Mouse (Mus musculus) hindlimb bud, embryonic 11.5 days (tissue): ENCODE data around the gene Vcam1.

ENCODE experiments used
- DNase-seq: peaks from one replicate; pipeline ENCODE4 v3.0.0-alpha.2; 2012; ENCODE audit warnings: low read depth, low spot score; ENCODE audit errors: extremely low spot score

Gene Vcam1

DNA sequence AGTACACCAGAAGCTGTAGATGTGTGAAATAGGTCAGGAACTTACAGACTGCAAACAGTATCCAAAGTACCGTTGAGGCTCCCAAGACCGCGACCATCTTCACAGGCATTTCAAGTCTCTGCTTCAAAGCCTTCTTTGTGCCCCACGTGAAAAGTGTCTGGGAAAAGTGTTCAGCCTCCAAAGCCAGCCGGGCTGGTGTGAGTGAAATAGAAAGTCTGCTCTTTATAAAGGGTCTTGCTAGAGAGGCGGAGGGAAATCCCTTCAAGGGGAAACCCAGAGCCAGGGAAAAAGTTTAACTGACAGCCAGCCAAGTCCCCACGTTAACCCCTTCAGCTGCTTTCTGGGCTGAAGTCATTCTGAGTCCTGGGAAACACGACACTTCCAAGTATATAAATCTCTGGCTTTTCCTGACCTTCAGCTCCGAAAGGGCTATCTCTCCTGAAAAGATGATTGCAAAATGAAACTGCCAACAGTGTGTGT is at the start of gene Vcam1:
Gene Vcam1, minus strand, starts transcription at position 430 of the 480 bp plus-strand sequence.
- peak; percentile 67 for DNase-seq

DNA sequence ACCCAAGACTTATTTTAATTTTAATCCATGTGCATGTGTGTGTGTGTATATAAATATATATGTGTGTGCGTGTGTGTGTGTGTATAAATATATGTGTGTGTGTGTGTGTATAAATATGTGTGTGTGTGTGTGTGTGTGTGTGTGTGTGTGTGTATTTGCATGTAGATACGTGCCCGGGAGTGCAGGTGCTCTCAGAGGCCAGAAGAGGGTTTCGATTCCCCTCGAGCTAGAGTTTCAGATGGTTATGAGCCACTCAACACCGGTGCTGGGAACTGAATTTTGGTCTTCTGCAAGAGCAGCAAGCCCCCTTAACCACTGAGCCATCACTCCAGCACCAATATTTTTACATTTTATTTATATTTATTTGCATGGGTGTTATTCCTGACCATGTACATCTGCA is 45.6 kb upstream of the Vcam1 start:
- no peak for DNase-seq

DNA sequence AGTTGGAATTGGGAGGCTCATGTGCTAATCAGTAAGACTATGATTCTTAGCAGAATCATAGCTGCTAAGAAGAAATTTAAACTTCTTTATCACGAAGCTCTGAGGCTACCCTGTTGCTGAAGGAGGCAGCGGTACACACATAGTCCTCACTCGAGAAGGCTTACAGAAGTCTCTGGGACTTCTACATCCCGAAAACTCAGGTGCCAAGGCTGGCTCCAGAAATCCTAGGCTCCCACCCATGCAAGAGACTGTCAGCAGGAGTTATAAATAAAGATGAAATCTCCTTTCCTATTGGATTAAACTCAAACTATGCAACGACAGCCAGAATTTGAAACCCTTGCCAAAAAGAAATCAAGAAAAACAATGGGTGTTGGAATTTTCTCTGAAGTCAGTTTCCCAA is 42.0 kb upstream of the Vcam1 start:
- DNase-seq = no peak

DNA sequence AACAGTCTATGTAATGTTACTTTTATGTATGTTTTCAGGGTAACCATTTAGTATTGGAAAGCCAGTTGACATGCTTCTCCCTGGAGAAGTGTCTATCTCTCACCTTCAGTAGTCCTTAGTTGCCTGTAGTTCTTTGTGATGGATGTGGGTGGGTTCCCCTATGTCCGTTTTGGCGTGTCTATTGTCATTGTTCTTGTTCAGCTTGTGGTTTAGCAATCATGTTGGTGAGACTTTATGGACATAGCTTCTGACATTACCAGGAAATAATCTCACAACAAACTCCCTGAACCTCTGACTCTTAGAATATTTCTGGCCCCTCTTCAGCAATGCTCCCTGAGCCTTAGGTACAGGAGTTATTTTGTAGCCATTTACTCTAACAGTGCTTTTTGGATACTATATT is 38.6 kb upstream of the Vcam1 start:
- DNase-seq = no peak

DNA sequence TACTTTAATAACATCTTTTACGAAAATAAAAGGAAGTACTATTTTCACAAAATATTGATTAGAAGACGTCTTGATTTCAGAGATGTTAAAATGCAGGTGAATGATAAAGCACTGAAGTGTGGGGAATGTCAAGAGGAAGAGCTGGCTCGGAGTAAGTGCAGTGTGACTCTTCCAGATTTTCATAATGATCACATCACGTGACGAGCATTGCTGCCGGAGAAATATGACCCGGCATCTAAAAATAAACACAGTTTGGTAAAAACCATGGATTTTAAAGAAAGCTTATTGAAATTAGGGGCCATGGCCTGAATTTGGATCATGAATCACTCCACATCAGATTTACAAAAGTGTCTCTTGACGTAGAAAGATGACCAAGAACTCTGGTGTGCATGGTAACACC is 36.8 kb upstream of the Vcam1 start:
- DNase-seq = no peak

DNA sequence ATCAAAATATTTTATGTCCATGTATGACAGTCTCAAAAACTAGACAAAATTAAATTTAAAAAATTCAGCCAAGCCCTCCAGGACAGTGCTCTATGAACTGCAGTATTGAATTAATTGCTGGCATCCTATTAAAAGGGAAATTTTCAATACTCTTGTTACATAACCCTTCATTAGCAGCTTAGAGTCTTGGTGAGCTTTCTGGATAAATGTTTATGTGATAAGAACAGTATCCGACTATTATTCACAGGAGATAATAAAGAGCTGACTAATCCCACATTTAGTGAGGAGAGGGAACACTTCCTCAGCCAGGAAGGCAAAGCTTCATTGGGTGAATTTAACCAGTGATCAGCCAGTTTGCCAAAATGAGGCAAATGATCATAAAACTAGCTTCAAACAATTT is 35.5 kb upstream of the Vcam1 start:
- no peak for DNase-seq

DNA sequence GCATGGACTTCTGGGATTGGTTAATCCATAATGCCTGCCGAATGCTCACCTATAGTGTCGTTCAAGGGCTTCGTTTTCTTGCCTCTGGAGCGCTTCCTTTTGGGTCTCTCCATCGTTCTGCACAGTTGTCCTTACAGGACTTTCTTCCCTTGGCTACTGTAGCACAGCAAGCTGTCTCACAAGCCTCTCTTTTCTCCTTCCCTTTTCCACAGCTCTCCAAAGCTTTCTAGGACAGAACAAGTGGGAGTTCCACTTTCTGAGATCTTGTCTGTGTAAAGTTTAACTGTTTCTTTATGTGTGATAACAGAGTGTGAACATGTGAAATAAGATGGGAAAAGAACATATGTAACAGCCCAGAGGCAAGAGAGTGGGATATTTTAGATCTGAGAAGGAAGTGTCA is 34.0 kb upstream of the Vcam1 start:
- no peak for DNase-seq

DNA sequence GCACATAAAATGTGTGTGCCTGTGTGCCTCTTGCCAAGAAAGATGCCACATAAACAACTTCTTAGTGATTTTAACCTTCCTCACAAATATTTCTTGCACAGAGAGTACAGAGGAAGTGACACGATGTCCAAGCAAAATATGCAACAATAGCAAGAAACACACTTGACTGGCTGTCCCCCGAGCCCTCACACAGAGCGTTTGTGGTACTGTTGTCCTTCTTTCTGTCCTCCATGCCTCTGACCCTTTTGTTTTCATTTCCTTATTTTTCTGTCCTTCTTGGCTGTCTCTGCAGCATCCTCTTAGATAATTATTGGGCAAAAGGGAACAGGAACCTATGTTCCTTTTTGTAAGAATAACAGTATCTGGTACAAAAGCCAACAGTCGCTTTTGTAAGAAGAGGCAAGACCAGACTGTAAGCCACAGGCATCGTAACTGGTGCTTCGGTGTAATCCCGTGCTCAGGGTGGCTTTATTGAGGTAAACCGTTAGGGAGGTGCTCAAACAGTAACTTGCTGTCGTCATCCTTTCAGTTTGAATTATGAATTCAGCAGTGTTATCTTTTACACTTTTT is 32.7 kb upstream of the Vcam1 start:
- DNase-seq = no peak

DNA sequence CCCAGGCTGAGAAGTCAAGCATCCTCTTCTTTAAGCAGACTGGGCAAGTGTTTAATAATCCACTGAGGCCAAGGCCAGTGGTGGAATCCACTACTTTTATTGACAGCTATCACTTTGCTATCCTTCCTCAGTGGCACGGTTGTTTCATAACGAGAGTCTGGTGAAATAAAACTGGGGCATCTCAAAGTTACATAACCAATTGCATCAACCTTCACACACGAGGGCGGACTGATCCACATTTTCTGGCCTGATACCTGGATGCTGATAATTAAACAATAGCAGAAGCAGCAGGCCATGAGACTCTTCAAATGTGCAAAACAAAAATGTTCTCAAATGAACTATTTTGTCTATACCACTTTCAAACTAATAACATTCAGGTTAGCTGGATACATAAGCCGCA is 29.9 kb upstream of the Vcam1 start:
- no peak for DNase-seq

DNA sequence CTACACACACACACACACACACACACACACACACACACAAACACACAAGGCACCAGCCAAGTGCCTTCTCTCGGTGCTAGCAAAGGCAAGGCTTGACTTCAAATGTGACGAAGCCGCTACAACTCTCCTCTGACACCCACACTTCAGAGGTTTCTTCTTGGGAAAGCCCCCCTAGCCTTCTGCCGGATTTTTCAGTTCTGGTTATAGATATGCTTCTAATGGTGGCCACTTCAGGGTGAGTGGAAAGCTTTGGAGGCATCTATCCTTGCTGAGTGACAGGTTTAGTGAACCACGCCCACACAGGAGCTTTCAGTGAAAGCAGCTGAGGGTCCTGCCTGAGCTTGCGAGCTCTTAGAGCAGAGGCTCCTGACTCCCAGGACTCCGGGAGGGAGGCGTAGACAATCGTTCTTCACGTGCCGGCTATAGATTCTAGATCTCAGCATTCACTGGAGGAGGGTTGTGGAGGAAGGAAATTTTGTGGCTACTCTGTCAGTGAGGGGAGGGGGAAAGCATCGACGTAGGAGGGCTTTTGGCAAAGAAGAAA is 28.0 kb upstream of the Vcam1 start:
- no peak for DNase-seq

DNA sequence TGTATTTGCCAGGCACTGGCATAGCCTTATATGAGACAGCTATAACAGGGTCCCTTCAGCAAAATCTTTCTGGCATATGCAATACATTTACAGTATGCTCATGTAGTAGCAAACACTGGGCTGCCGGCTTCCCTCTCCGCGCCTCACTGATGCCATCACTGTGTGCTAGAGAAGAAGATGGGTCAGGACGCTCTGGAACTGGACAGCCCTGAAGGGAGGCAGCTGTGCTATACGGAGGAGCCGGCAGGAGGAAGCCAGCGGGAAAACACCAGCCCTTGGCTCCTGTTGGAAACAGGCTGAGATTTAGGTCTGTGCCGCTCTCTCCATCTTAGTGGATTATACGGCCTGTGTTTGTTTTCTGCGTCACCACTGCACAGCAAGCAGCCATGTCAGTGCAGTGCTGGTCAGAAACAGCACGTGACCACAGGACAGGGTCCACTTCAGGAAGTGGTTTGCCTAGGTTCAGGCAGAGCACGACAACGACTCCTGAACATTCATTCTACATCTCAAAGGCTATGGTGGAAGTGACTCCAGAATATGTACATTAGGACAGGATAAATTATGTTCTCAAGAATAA is 20.7 kb upstream of the Vcam1 start:
- no peak for DNase-seq

DNA sequence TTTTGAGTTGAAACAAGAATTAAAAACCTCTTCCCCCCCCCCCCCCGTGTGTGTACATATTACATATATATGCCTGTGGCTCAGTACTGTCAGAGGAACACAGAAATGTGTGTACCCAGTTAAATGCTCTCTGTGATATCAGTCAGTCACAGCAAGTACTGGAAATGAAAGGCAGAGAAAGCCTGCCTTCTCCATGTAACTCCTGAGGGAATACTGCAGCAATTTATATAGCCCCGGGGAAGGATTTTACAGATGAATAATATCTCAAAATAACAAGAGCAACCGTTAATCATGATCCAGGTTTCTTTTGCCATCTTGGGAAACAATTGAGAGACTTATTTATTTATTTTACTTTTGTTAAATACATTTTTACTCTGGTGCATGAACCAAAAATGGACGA is 19.6 kb upstream of the Vcam1 start:
- DNase-seq = no peak

DNA sequence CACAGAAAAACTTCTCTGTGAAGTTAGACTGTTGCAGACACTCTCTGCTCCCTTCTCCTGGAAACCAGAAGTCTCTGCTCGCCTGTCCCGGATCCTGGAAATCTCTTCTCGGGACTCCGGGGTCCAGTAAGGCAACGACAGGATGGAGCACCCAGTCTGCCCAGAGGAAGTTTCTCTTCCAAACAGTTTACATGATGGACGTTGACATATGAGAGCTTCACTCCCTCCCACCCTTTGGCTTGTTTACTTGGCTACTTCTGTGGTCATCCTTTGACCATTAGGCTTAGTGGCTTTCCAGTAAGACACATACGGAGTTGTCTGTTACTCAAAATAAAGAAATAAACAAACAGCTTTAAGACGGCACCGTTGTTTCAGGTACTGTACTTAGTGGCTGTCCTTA is 19.2 kb upstream of the Vcam1 start:
- DNase-seq = no peak

DNA sequence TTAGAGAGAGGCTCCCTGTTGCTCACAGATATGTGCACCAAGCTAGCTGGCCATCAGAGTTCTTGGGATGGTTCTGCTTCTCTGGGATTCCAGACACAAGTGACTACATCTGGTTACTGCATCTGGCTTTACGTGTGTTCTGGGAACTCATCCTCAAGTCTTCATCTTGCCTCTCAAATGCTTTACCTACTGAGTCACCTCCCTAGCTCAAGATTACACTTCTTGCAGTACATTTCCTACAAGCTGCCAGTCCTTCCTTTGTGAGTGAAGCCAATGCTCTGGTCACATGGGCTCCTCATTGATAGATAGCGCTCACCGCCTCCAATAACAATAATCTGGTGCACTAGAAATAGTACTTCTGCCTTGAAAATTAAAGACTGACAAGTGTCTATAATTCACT is 11.7 kb upstream of the Vcam1 start:
- no peak for DNase-seq

DNA sequence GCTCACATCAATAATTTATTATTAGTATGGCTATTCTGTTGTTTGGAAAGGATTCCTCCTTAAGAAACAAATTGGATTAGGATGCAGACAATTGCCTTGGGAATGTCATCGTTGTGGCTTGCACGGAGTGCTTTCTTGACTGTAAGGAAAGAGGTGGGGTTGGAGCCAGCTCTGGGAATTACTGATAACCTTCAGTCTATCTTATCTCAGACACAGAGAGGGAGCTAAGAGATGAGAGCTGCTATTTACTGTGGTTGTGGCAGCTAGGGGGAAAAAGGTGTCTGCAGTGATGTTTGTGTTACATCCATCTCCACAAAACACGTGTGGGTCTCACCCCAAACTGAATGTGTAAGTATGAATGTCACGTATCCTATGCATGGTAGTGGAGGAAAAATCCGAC is 9.5 kb upstream of the Vcam1 start:
- no peak for DNase-seq

DNA sequence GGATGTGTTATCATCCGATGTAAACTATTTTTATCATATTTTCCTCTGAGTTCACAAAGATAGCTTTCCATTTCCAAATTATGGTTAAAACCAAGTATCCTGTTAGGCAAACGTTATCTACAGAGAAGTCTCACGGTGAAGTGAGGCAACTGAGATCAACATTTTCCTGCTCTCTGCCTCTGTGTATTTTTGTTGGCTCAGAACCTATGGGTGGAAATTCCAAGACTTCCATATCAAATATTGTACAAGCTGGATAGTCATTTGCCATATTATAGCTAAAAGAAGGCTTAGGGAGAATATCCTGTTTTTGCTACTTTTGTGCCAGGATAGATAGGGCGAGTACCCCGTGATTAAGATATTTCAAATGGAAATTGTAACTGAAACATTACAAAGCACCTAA is 8.6 kb upstream of the Vcam1 start:
- DNase-seq = no peak

DNA sequence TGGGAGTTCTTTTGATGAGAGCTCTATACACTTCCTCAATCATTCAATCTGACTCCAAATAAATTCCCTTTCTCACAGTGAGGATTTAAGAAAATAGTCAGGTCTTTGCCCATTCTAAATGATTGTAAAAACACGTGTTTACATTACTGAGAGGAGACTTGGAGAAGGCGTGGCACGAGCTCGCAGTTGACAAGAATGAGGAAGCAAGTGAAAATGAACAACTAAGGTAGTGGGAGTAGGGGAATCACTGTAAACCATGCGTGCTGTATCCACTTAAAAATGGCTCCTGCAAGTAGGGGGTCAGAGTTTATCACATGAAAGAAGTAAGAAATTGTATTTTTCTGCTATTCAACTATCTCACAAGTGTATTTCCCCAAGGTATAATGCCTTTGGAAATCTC is 3.9 kb upstream of the Vcam1 start:
- no peak for DNase-seq

DNA sequence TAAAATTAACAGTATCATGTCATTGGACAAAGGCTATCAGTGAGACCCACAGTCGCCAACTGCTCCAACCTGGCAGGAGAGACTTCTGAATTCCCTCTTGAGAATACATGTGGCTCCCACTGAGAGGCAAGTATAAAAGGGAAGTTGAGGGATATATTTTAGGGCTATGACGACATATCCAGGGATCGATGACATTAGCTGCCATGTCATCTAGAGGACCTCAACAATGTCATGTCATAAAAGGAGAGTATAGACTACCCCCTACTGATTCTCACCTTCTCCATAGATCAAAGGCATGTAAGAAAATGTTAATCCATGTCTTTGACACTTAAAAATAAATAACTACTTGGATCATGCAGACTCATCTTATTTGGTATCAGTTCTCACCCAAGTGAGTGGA is 1.2 kb upstream of the Vcam1 start:
- DNase-seq = no peak

DNA sequence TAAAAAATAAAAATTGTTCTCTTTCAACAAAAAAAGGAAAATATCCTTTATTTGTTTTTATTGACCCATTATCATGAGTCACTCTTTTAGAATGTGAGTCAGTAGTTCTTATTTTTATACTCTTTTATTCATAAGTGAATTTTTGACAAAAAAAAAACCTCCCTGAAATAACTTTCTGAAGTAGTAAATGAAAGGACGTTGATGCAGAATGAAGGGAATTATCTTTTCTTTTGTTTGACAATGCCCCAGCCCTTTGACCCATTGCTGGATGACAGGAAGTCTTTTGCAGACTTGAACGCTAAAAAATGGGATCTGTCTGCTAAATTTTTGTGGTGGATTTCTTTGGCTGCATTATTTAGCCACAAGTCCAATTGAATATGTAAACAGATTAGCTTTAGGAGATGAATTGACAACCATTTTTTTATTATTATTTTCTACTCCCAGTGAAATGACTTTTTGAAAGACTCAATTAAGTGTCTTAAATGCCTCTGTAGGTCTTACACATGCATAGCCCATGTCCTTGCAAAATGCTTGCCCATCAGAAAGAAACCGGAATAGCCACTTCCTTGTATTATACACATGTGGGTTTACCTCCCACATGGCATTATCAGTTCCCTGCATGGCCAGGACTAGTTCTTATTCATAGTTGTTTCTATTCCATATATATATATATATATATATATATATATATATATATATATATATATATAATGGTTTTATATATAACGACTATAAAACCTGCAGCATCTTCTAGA is 530 bp upstream of the Vcam1 start:
- DNase-seq = no peak

DNA sequence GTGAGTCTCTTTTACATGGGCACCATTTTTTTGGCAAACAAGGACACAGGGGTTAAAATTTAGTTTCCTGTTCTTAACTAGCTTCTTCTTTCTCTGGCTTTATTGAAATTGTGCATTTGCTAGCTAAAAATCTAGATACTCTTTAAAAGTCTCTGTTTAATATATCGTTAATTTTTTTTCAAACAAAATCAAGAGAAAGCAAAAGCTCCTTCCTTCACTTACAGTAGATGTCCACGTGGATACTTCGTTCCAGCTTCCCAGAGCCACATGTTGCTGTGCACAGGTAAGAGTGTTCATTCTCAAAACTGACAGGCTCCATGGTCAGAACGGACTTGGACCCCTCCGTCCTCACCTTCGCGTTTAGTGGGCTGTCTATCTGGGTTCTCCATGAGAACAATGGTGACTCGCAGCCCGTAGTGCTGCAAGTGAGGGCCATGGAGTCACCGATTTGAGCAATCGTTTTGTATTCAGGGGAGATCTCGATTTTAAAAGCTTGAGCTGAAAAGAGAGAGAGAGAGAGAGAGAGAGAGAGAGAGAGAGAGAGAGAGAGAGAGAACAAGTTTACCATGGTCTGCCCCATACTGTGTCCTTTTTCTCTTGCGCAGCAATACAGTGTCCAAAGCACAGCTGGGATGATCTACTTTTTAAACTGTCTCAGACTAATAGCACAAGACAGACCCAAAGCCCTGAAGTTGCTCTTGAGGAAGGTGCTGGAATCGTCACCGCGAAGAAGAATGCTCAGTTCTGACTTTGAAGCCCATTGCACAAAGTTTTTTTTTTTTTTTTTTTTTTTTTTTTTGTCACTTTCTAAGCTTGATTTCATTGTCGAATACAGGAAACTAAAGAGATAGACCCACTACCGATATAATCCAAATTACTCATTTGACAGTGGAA is 930 bp downstream of the Vcam1 start:
- DNase-seq = no peak

DNA sequence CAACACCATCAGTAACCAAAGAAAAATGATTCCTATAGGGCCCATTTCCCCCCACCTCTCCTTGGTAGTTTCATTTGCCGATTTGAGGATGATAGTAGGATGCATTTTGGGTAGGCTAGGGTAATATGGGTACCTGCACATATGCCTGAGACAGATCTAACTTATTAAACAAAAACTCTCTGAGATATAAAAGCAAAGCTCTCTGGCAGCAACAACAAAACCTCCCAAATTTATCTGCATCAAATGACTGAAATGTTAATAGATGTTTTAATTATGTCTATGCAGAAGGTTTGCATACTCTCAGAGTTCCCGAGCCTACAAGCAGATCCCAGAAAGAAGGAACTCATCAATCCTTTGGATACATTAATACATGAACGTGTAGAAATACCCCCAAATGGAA is 1.7 kb downstream of the Vcam1 start:
- DNase-seq = peak; percentile 10
